Mouse (Mus musculus): ENCODE measurements at regions not wholly inside any gene's neighbourhood (a gene's known extent, or its start where the extent isn't known, plus 50 kb on each side); places are given as distances from the start of the nearest gene placed in this dataset.

GRCm38 (mm10) chr2:30670836-30671586 lies 76.2 kb downstream of the Cstad start:
- DNase-seq, result no peak

- peak; percentile 79 for DNase-seq
Measured at GRCm38 (mm10) chr2:30667468-30667867, 72.6 kb downstream of the Cstad start.

GRCm38 (mm10) chr2:30661147-30661546 lies 66.3 kb downstream of the Cstad start:
- no peak for DNase-seq

- peak; percentile 37 for DNase-seq
Measured at GRCm38 (mm10) chr2:30660613-30660991, 65.8 kb downstream of the Cstad start.

- DNase-seq, result no peak
Measured at GRCm38 (mm10) chr2:30659836-30660612, 65.2 kb downstream of the Cstad start.

- peak; percentile 89 for DNase-seq
Measured at GRCm38 (mm10) chr2:30658844-30659555, 64.2 kb downstream of the Cstad start.

Small RNA genes lying in the stretch of these regions (microRNA-seq; reads per million reads assigned to microRNA genes)
- gene Mir3089, result 0 to 0.20 reads per million in 2 experiments
